Mouse (Mus musculus): ENCODE results near the gene Ankar. TPM values are rescaled to one million over a fixed set of nuclear protein-coding genes. Genes with fewer than 3 reads are reported as not detected.

Ankar gene
- polyA plus RNA-seq, 1 experiment from 2014 or later: not detected

GRCm38 (mm10) chr1:72716421-72716820 is 16.0 kb upstream of the Ankar start:
- ATAC-seq (ENCODE audit: low read depth) (no peak), DNase-seq (ENCODE audit: low spot score) (no peak)
- H3K4me3 ChIP-seq (ENCODE audit: low read depth, low read length): no peak overlapping the region
- H3K9ac ChIP-seq (ENCODE audit: low read depth, low read length): no peak overlapping the region
- no peaks in the 10 kb centered on the region for H3K9me3 ChIP-seq (ENCODE audit: control insufficient read depth, low read length)
- H3K36me3 ChIP-seq (ENCODE audit: control insufficient read depth, insufficient read depth, low read length): peaks cover 37% of the 10 kb centered on the region
- no peaks in the 10 kb centered on the region for H3K27me3 ChIP-seq (replicated peaks; ENCODE audit: control insufficient read depth, insufficient read depth, low read length)
- no peak overlapping the region for H3K27ac ChIP-seq (replicated peaks; ENCODE audit: low read depth, low read length)
- H3K4me2 ChIP-seq (ENCODE audit: low read depth, low read length): no peak overlapping the region
- H3K4me1 ChIP-seq (ENCODE audit: control insufficient read depth, insufficient read depth, low read length): peaks cover 14% of the 10 kb centered on the region
- 50% methylated on average over 2 of the region's 2 CpGs for WGBS

GRCm38 (mm10) chr1:72715593-72716361 is 15.4 kb upstream of the Ankar start:
- DNase-seq (ENCODE audit: low spot score) (no peak), ATAC-seq (ENCODE audit: low read depth) (no peak)
- no peak overlapping the region for H3K27ac ChIP-seq (replicated peaks; ENCODE audit: low read depth, low read length)
- no peak overlapping the region for H3K4me2 ChIP-seq (ENCODE audit: low read depth, low read length)
- H3K4me1 ChIP-seq (ENCODE audit: control insufficient read depth, insufficient read depth, low read length): peaks cover 14% of the 10 kb centered on the region
- no peaks in the 10 kb centered on the region for H3K9me3 ChIP-seq (ENCODE audit: control insufficient read depth, low read length)
- H3K9ac ChIP-seq (ENCODE audit: low read depth, low read length): no peak overlapping the region
- H3K4me3 ChIP-seq (ENCODE audit: low read depth, low read length): no peak overlapping the region
- WGBS: 74% methylated on average over 3 of the region's 3 CpGs
- no peaks in the 10 kb centered on the region for H3K27me3 ChIP-seq (replicated peaks; ENCODE audit: control insufficient read depth, insufficient read depth, low read length)
- peaks cover 37% of the 10 kb centered on the region for H3K36me3 ChIP-seq (ENCODE audit: control insufficient read depth, insufficient read depth, low read length)

- DNase-seq (ENCODE audit: low spot score) (no peak), ATAC-seq (ENCODE audit: low read depth) (no peak)
- 91% methylated on average over 1 of the region's 1 CpGs for WGBS
- Histone ChIP-seq H3K9me3 (ENCODE audit: control insufficient read depth, low read length) (no peaks in the 10 kb centered on the region), H3K4me3 (ENCODE audit: low read depth, low read length) (no peak overlapping the region), H3K4me2 (ENCODE audit: low read depth, low read length) (no peak overlapping the region), H3K27ac (replicated peaks; ENCODE audit: low read depth, low read length) (no peak overlapping the region), H3K4me1 (ENCODE audit: control insufficient read depth, insufficient read depth, low read length) (peaks cover 14% of the 10 kb centered on the region), H3K36me3 (ENCODE audit: control insufficient read depth, insufficient read depth, low read length) (peaks cover 37% of the 10 kb centered on the region), H3K9ac (ENCODE audit: low read depth, low read length) (no peak overlapping the region), H3K27me3 (replicated peaks; ENCODE audit: control insufficient read depth, insufficient read depth, low read length) (no peaks in the 10 kb centered on the region)
Observed at GRCm38 (mm10) chr1:72715065-72715464, 14.7 kb upstream of the Ankar start.

GRCm38 (mm10) chr1:72714547-72714946 is 14.2 kb upstream of the Ankar start:
- H3K27ac ChIP-seq (replicated peaks; ENCODE audit: low read depth, low read length): no peak overlapping the region
- H3K4me1 ChIP-seq (ENCODE audit: control insufficient read depth, insufficient read depth, low read length): peaks cover 14% of the 10 kb centered on the region
- H3K36me3 ChIP-seq (ENCODE audit: control insufficient read depth, insufficient read depth, low read length): peaks cover 37% of the 10 kb centered on the region
- DNase-seq (ENCODE audit: low spot score) (no peak), ATAC-seq (ENCODE audit: low read depth) (no peak)
- H3K4me2 ChIP-seq (ENCODE audit: low read depth, low read length): no peak overlapping the region
- WGBS: 62% methylated on average over 4 of the region's 4 CpGs
- no peak overlapping the region for H3K9ac ChIP-seq (ENCODE audit: low read depth, low read length)
- no peaks in the 10 kb centered on the region for H3K27me3 ChIP-seq (replicated peaks; ENCODE audit: control insufficient read depth, insufficient read depth, low read length)
- H3K9me3 ChIP-seq (ENCODE audit: control insufficient read depth, low read length): no peaks in the 10 kb centered on the region
- H3K4me3 ChIP-seq (ENCODE audit: low read depth, low read length): no peak overlapping the region

DNA sequence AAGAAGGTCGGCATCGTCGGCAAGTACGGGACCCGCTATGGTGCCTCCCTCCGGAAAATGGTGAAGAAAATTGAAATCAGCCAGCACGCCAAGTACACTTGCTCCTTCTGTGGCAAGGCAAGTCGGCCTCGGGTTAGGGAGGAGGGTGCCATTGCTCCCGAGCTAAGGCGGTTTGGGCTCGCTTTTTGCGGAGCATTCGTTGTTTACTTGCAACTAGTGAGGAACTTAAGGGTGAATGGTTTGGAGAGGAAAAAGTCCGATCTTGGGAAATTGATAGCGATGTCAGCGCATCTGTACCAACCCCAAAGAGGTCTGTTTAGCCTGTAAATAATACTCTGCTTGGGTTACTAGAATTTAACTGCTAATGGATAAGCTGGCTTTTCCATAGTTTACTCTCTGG is 11.3 kb upstream of the Ankar start:
- WGBS: under 1% methylated on average over 17 of the region's 17 CpGs
- no peaks in the 10 kb centered on the region for H3K27me3 ChIP-seq (replicated peaks; ENCODE audit: control insufficient read depth, insufficient read depth, low read length)
- H3K4me3 ChIP-seq (ENCODE audit: low read depth, low read length): peak overlapping the region; percentile 77
- ATAC-seq (ENCODE audit: low read depth): no peak
- H3K4me2 ChIP-seq (ENCODE audit: low read depth, low read length): peak overlapping the region; percentile 79
- peaks cover 14% of the 10 kb centered on the region for H3K4me1 ChIP-seq (ENCODE audit: control insufficient read depth, insufficient read depth, low read length)
- H3K9ac ChIP-seq (ENCODE audit: low read depth, low read length): peak overlapping the region; percentile 95
- peak overlapping the region; percentile 95 for H3K27ac ChIP-seq (replicated peaks; ENCODE audit: low read depth, low read length)
- no peaks in the 10 kb centered on the region for H3K9me3 ChIP-seq (ENCODE audit: control insufficient read depth, low read length)
- no peak for DNase-seq (ENCODE audit: low spot score)
- peaks cover 37% of the 10 kb centered on the region for H3K36me3 ChIP-seq (ENCODE audit: control insufficient read depth, insufficient read depth, low read length)

GRCm38 (mm10) chr1:72710753-72711653 is 10.6 kb upstream of the Ankar start, which contains the start of gene Rpl37a:
TSS of gene Rpl37a (plus strand) at chr1:72711290.
- Histone ChIP-seq H3K4me1 (ENCODE audit: control insufficient read depth, insufficient read depth, low read length) (peaks cover 14% of the 10 kb centered on the region), H3K4me3 (ENCODE audit: low read depth, low read length) (peak within 1 kb of the TSS; percentile 77), H3K36me3 (ENCODE audit: control insufficient read depth, insufficient read depth, low read length) (peaks cover 35% of the 10 kb centered on the region), H3K27me3 (replicated peaks; ENCODE audit: control insufficient read depth, insufficient read depth, low read length) (no peaks in the 10 kb centered on the region), H3K9me3 (ENCODE audit: control insufficient read depth, low read length) (no peaks in the 10 kb centered on the region), H3K27ac (replicated peaks; ENCODE audit: low read depth, low read length) (peak within 1 kb of the TSS; percentile 95), H3K4me2 (ENCODE audit: low read depth, low read length) (peak within 1 kb of the TSS; percentile 79), H3K9ac (ENCODE audit: low read depth, low read length) (peak within 1 kb of the TSS; percentile 95)
- WGBS: 3% methylated on average over 65 of the region's 68 CpGs
- DNase-seq (ENCODE audit: low spot score) (peak; percentile 98), ATAC-seq (ENCODE audit: low read depth) (peak; percentile 94)

DNA sequence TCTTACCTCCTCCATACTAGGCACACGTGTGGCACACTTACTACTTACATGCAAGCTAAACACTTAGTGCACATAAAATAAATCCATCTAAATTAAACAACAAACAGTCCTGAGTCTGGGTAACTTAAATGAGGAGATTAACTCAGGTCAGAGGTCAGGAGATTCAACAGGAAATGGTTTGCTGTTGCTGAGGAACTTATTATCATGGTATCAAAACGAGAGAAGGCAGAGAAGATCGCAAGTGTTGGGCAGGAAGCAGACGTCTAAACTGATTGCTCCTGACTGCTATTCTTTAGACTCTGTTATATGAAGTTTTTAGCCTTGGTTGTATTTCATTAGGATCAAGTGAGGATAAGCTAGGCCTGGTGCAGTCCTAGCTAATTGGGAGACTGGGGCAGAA is 7.1 kb upstream of the Ankar start:
- H3K4me1 ChIP-seq (ENCODE audit: control insufficient read depth, insufficient read depth, low read length): peaks cover 7% of the 10 kb centered on the region
- WGBS: 48% methylated on average over 4 of the region's 4 CpGs
- peaks cover 3% of the 10 kb centered on the region; the same call in 1 of the 2 replicates for H3K36me3 ChIP-seq (ENCODE audit: control insufficient read depth, insufficient read depth, low read length)
- H3K27me3 ChIP-seq (replicated peaks; ENCODE audit: control insufficient read depth, insufficient read depth, low read length): no peaks in the 10 kb centered on the region
- no peak overlapping the region for H3K27ac ChIP-seq (replicated peaks; ENCODE audit: low read depth, low read length)
- no peak for ATAC-seq (ENCODE audit: low read depth)
- H3K9me3 ChIP-seq (ENCODE audit: control insufficient read depth, low read length): no peaks in the 10 kb centered on the region
- no peak overlapping the region for H3K4me2 ChIP-seq (ENCODE audit: low read depth, low read length)
- DNase-seq (ENCODE audit: low spot score): no peak
- no peak overlapping the region for H3K9ac ChIP-seq (ENCODE audit: low read depth, low read length)
- no peak overlapping the region for H3K4me3 ChIP-seq (ENCODE audit: low read depth, low read length)

- Histone ChIP-seq H3K4me1 (ENCODE audit: control insufficient read depth, insufficient read depth, low read length) (no peaks in the 10 kb centered on the region), H3K4me2 (ENCODE audit: low read depth, low read length) (no peak overlapping the region), H3K27me3 (replicated peaks; ENCODE audit: control insufficient read depth, insufficient read depth, low read length) (no peaks in the 10 kb centered on the region), H3K36me3 (ENCODE audit: control insufficient read depth, insufficient read depth, low read length) (no peaks in the 10 kb centered on the region), H3K4me3 (ENCODE audit: low read depth, low read length) (no peak overlapping the region), H3K9ac (ENCODE audit: low read depth, low read length) (no peak overlapping the region), H3K27ac (replicated peaks; ENCODE audit: low read depth, low read length) (no peak overlapping the region), H3K9me3 (ENCODE audit: control insufficient read depth, low read length) (no peaks in the 10 kb centered on the region)
- WGBS: 65% methylated on average over 4 of the region's 4 CpGs
- DNase-seq (ENCODE audit: low spot score): peak; percentile 39
- ATAC-seq (ENCODE audit: low read depth): no peak
Observed at GRCm38 (mm10) chr1:72698651-72699050, 1.7 kb downstream of the Ankar start.
